Mouse (Mus musculus) right cerebral cortex, postnatal 10 days (tissue): ENCODE data around the gene Tesk2.
"Not testable (repeated sequence)": the region's sequence is repeated elsewhere in the genome, so short reads cannot be mapped to it uniquely, and the experiment has no call there.

Experiments
- DNase-seq, 2 experiments: peaks; one replicate each; pipeline ENCODE4 v3.0.0; 2021; ENCODE audit warnings: low spot score in 2 of 2

Gene Tesk2

DNA sequence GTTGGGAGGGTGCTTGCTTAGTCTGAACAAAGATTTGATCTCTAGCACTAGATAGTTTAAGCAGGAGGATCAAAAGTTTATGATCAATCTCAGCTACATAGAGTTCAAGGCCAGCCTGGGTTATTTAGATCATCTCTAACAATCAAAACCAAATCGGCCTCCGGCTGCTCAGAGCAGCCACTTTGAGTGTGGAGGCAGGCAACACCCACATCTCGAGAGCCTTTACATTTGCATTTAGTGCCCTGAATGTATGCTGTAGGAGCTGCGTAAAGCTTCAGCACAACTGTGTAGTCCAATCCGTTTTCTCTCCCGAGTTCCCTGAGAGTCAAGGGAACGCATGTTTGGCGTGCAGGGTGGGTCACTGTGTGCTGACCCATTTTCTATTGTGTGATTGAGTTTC is 71.7 kb downstream of the Tesk2 start:
- no peak for DNase-seq

DNA sequence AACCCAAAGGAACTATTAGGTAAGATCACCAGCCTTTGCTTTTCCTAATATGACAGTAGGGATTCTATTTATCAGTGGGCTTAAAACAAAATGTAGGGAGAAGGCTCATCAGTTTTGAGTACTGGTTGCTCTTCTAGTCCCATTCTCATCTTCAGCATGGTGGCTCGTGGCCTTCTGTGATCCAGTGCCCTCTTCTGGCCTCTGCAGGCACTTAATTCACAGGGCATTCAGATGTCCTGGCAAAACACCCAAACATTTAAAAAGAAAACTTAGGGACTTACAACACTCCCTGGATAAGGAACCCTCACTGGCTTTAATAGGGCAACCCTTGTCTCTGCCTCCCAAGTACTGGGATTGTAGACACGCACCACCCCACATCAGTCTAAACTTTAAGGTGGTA is 73.5 kb downstream of the Tesk2 start:
- DNase-seq, result no peak

DNA sequence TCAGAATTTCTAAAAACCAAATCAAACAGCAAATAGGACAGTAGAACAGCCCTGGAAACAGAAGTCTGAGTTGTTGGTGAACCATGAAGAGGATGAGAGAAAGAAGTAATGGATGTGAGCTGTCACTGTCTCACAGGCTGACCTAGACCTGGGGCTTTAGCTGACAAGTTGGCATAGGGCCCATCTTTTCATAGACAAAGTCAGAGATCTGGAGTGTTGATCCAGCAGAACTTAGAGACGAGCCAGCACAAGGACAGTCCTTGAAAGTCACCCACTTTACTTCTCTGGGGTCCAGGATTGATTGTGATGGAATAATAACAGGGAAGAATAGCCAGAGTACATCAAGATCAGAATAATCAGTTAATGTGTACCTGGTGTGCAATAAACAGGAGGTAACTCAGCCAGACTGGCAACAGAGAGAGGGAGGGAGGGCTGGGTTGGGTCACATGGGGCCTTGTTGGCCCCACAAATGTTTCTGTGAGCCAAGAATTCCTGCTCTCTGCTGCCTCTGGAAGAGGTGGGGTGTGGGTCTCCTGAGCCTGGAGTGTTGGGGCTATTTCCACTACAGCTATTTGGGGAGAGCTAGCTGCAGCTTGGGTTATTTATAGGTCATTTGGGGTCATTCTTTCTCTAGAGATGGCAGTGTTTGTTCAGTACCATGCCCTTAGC is 75.8 kb downstream of the Tesk2 start:
- DNase-seq, result no peak

- DNase-seq, result no peak
Measured at GRCm38 (mm10) chr4:116799901-116800300, 79.2 kb downstream of the Tesk2 start.

DNA sequence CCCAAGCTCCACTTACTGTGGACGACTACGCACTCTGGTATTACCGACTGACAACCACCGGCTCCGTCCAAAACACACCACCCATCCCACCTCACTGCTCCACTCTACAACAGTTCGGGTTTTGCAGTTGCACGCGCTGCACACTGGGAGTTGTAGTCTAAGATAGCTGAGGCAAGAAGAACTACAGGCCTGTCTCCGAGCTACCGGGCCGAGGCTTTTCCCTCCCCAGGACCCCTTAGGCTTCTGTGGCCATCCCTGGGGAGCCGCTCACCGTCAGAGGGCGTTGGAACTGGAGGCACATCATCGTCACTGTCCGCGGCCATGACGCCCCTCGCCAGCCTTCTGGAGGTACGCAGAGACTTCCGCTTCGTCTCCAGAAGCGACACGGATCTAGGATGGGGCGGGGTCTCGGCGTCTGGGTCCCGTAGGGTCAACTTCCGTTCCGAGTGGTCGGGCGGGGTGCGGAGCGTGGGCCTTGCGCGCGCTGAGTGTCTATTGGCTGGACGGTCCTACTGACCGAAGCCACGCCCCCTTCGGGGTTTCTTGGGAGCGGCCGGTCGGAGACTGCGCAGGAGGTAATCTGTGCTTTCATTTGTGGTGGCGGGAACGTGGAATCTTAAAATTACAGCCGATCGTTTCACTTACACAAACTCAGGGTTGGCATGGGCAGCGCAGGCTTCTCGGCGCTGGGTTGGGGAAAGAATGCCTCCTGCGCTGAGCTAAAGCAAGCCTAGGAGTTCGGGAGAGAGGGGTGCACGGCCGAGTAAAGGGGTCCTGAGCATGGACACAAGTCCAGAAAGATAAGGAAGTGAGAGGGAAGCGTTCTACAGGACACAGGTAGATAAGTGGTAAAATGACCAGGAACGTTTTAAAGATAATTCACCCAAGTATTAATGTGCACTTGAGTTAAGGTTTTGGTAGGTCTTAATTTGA is 86.7 kb downstream of the Tesk2 start, which contains the start of the genes Toe1 and Mutyh:
Gene Toe1 (minus strand): TSS at position 444 of the 933 bp plus-strand sequence.
Gene Mutyh (plus strand): TSS at position 527 of the 933 bp plus-strand sequence.
- peak; percentile 97 for DNase-seq

DNA sequence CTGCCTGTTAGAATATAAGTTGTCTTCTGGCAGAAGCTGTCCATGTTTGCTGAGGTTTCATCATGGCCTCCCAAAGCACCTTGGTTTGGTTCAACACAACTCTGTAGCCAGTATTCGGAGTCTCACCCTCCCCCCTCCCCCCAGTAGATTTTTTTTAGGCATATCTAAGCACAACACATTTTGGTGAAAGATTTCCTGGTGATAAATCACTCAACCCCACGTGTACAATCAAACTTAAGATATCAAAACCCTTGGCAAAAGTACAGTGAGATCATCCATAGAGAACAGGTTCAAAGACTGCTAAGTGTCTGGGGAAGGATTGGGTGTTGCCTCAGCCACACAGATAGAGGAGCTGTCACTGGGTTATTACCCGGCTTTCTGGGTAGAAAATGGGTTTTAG is 90.3 kb downstream of the Tesk2 start:
- no peak for DNase-seq

GRCm38 (mm10) chr4:116815276-116815675 is 94.5 kb downstream of the Tesk2 start:
- no peak for DNase-seq

DNA sequence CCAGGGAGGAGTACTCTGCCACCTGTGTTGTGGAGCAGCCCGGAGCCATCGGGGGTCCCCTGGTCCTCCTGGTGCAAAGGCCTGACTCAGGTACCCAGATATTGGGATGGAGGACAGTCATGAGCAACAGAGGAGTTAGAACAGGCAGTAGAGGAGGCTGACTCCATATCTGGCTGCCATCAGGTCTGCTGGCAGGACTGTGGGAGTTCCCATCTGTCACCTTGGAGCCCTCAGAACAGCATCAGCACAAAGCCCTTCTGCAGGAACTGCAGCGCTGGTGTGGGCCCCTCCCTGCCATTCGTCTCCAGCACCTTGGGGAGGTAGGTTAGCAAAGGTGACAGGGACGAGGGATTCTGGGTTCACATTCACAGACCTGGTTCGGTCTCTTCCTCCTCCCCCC is 96.7 kb downstream of the Tesk2 start:
- no peak for DNase-seq

- no peak for DNase-seq
Measured at GRCm38 (mm10) chr4:116819968-116820901, 99.5 kb downstream of the Tesk2 start.

DNA sequence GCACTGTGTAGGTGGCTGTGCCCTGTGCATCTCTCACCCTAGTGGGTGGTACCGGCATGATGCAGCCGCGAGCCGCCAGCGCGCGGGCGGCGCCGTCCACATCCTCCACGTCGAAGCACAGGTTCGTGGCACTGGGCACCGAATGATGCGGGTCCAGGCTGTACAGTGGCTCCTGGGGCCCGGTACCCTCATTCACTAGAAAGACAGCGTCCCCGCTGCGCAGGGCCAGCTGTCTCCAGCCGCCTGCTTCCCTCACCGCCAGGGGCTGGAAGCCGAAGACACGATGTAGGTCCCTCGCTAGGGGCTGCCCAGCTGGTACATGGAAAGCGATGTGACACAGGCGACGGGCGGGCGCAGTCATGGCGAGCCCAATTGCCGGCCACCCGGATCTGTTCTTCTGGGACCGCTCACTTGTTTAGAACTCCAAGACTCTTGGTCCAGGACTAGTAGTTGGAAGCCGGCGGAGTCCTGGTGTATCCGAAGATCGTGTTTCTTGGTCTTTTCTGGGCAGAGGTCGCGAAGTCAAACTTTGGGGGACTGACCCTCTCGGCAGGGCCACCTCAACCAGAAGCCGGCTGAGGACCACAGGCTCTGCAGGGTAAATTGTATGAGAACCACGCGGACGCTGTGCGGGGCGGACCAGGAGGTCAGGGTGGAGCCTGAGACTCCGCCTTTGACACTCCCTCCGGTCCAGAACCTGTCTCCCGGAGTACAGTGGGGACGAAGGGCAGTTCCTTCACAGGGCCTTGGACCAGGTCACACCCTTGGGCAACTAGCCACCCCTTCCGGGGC is 100.3 kb downstream of the Tesk2 start:
- peak; percentile 51 to 52 for DNase-seq

GRCm38 (mm10) chr4:116821694-116822016 is 100.9 kb downstream of the Tesk2 start, which contains the start of gene Hpdl:
Gene Hpdl, minus strand, starts transcription at chr4:116821707.
- DNase-seq, result no peak

- peak; percentile 83 for DNase-seq
Measured at GRCm38 (mm10) chr4:116824541-116825004, 103.8 kb downstream of the Tesk2 start.

DNA sequence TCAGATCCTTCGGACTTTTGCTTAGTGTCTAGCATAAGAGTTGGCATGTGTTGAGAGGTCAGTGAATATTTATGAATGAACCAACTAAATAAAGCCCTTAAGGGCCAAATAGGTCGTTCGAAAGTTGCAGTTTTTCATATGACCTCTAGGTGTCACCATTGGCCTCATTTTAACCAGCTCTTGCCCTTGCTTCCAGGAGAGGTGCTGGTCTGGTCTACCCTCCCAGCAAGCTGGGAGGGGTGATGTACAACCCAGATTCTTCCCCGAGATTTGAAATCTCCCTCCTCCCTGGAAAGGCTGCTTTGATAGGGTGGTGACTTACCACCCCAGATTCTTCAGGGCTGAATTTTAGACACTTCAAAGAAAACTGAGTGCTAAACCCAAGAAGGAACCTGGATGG is 107.1 kb downstream of the Tesk2 start:
- DNase-seq, result peak; percentile 44 to 60

DNA sequence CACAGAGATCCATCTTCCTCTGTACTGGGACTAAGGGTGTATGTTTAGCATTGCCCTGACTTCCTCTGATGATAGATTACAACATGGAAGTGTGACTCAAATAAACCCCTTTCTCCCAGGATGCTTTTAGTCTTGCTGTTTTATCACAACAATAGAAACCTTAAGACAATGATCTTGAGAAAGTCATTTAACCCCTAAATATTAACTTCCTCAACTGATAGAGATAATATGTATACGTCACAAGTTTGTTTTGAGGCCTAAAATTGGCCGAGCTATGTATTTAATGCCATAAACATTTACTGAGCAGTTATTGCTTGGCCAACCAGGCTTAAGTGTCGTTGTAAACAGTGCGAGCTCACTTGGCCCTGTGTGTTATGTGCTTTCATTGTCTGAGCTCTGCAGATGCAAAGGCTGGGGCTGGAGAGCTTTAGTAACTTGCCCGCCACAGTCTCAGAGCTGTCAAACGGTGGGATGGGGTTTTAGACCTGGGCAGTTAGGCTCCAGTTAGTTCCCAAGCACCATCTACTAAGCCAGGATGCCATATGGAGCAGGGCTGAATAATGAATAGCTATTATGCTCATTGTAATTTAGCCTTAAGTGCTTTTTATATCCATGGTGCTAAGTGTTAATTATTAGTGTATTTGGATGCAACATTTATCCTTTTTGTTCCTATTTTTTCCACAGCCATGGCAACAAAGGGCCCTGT is 108.8 kb downstream of the Tesk2 start:
- no peak for DNase-seq

DNA sequence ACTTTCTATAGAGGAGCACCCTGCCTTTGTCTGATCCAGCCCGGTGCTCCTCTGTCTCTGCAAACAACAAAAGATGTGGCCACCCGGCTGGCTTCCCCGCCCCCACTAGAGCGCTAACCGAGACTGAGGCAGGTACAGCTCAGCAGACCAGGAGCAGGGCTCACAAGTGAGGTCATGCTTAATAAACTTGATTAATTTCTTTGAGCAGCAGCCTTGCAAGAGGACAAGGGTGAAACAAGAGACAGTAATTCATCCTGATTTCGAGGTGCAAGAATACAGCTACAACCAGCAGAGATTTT is 109.3 kb downstream of the Tesk2 start:
- DNase-seq, result no peak

DNA sequence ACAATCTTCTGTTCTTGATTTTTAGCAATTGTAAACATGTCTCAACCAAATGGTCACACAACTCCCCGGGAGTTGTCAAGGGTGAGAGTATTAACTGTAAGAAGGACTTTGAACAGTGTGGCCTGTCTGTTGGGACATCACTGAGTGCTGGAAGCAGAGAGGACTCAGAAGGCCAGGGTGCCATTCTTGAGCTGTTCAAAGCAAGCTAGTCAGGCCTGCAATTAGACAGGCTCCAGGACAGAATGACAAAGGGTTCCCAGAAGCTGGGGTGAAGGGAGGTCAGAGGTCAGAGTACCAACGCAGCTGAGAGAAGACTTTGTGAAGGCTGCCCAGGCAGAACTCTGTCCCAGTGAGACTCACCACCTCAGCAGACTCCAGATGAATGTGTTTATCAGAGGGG is 118.3 kb downstream of the Tesk2 start:
- no peak for DNase-seq

DNA sequence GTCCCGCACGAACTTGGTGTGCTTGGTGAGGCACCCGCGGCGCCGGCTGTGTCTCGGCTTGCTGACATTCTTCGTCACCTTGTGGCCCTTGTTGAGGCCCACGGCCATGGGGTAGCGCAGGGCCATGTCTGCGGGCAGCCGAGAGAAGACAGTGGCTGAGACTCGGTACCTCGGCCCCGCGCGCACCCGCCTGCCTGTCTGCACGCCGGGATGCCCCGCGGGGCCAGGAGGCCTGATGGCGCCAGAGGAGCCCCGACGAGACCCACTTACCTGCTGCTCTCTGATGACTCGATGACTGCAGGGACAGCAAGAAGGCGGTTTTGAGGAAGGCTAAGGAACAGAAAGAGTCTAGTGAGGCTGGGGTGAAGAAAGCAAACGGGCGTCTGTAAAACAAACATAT is 119.3 kb downstream of the Tesk2 start:
- not testable (repeated sequence) for DNase-seq

DNA sequence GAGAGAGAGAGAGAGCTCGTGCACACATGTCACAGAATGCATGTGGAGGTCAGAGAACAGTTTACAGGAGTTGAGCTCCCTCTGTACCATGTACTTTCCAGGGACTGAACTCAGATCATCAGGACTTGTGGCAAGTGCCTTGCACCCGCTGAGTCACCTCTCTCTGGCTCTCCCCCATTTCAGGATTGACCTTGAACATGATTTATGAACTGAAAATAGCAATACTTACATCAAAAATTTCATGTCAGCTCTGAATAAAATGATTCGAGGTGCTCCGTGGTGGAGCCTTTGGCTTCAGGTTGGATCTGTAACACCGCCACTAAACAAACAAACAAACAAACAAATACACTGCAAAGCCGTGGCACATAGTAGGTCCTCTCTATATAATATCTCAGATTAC is 120.1 kb downstream of the Tesk2 start:
- DNase-seq, result no peak

GRCm38 (mm10) chr4:116844324-116844723 is 123.6 kb downstream of the Tesk2 start:
- DNase-seq, result no peak

DNA sequence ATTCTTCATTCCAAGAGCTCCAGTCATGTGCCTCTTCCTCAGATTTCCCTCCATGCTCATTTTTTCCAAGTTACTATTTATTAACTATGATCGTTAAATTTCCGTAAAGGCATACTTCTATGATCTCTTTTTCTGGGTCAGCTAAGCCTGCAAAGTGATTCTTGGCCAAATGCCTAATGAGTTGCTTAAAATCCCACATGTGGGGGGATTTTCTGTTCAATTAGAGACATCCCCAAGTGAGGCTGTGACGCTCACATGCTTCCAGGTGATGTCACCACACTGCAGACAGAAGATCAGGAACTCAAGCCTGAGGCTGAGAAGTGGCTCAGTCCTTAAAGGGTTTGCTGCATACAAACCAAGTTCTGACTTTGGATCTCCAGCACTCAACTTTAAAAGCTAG is 129.2 kb downstream of the Tesk2 start:
- no peak for DNase-seq

- no peak for DNase-seq
Measured at GRCm38 (mm10) chr4:116854286-116854685, 133.5 kb downstream of the Tesk2 start.
